Mouse (Mus musculus) inflammation-experienced regulatory T-cells (primary cell): ENCODE data around the gene Iqcf4. TPM values are rescaled to one million over a fixed set of nuclear protein-coding genes. Genes with fewer than 3 reads are reported as not detected.

Experiments
- polyA plus RNA-seq, 2 experiments: library from polyadenylated mRNA; unstranded; fragments of 100-300 nt; shearing (Covaris generic); gene quantifications; one replicate each; pipeline ENCODE4 v1.2.1; 2017

Iqcf4 gene
- not detected for polyA plus RNA-seq

GRCm38 (mm10) chr9:106570896-106571295 is at the start of gene Iqcf4:
TSS of gene Iqcf4 (minus strand) at chr9:106570996.

GRCm38 (mm10) chr9:106561531-106561930 is 9.3 kb downstream of the Iqcf4 start, which contains the start of gene Iqcf3:
TSS of gene Iqcf3 (minus strand) at chr9:106561631.

Other genes starting within 250 kb of the Iqcf4 start
- gene Dusp7, start 202.4 kb downstream of the Iqcf4 start, polyA plus RNA-seq: 10 to 100 TPM; 59.8 to 74.2 TPM
- 100 to 1,000 TPM; 529 to 539 TPM for gene Rpl29, start 141.5 kb downstream of the Iqcf4 start, polyA plus RNA-seq
- gene Acy1, start 132.7 kb downstream of the Iqcf4 start, polyA plus RNA-seq: 10 to 100 TPM; 19.1 to 22.0 TPM
- gene Abhd14b, start 123.5 kb downstream of the Iqcf4 start, polyA plus RNA-seq: 10 to 100 TPM; 13.0 to 14.9 TPM
- gene Abhd14a, start 123.3 kb downstream of the Iqcf4 start, polyA plus RNA-seq: 10 to 100 TPM; 14.4 to 16.0 TPM
- gene Pcbp4, start 117.7 kb downstream of the Iqcf4 start, polyA plus RNA-seq: 10 to 100 TPM; 12.2 to 13.9 TPM
- gene Gpr62, start 105.1 kb downstream of the Iqcf4 start, polyA plus RNA-seq: under 1 TPM in 1 of 2 experiments, not detected in 1; 0.27 TPM
- 10 to 100 TPM; 73.0 to 97.0 TPM for gene Rrp9, start 95.0 kb downstream of the Iqcf4 start, polyA plus RNA-seq
- gene Parp3, start 94.0 kb downstream of the Iqcf4 start, polyA plus RNA-seq: 10 to 100 TPM; 63.2 to 77.1 TPM
- gene Iqcf1, start 71.0 kb downstream of the Iqcf4 start, polyA plus RNA-seq: not detected
- not detected for gene Iqcf5, start 56.4 kb downstream of the Iqcf4 start, polyA plus RNA-seq
- 1 to 10 TPM in 1 of 2 experiments, not detected in 1; 2.9 TPM for gene Iqcf3, start 9.4 kb downstream of the Iqcf4 start, polyA plus RNA-seq
- gene Iqcf6, start 55.6 kb upstream of the Iqcf4 start, polyA plus RNA-seq: not detected
- gene Grm2, start 85.1 kb upstream of the Iqcf4 start, polyA plus RNA-seq: 1 to 10 TPM in 1 of 2 experiments, under 1 TPM in 1; 0.27 to 1.1 TPM
- gene Tex264, start 114.9 kb upstream of the Iqcf4 start, polyA plus RNA-seq: 10 to 100 TPM; 65.1 to 79.3 TPM
- 1 to 10 TPM; 7.6 to 7.9 TPM for gene Rad54l2, start 218.2 kb upstream of the Iqcf4 start, polyA plus RNA-seq